Mouse (Mus musculus) megakaryocyte, embryonic 14.5 days (primary cell): ENCODE data around the gene Atn1. TPM values are rescaled to one million over a fixed set of nuclear protein-coding genes. Genes with fewer than 3 reads are reported as not detected.
A peak's percentile ranks its signal among the peaks of the same experiment; 100 is the strongest.

Experiments
- H3K27me3 ChIP-seq: replicated peaks from 2 replicates; pipeline ENCODE3; 2012; ENCODE audit warnings: inconsistent platforms
- H3K36me3 ChIP-seq: replicated peaks from 2 replicates; pipeline ENCODE3; 2012; ENCODE audit warnings: low read length, inconsistent platforms, mixed read lengths
- H3K4me1 ChIP-seq: 2 replicates; pipeline ENCODE4 v1.6.1; 2012; ENCODE audit warnings: inconsistent platforms
- H3K4me3 ChIP-seq: replicated peaks from 2 replicates; pipeline ENCODE3; 2012; ENCODE audit warnings: moderate library complexity, mild to moderate bottlenecking, inconsistent platforms
- H3K9me3 ChIP-seq: 2 replicates; pipeline ENCODE4 v1.6.1; 2012; ENCODE audit warnings: inconsistent platforms
- FLI1 ChIP-seq: IDR thresholded peaks from 2 replicates; pipeline ENCODE4 v1.6.1; 2012; ENCODE audit warnings: low read length, inconsistent platforms, mixed read lengths
- GATA1 ChIP-seq: IDR thresholded peaks from 3 replicates; pipeline ENCODE4 v1.6.1; 2012; ENCODE audit warnings: mixed read lengths, low read length, inconsistent platforms, borderline replicate concordance
- polyA plus RNA-seq: library from polyadenylated mRNA; stranded (reverse); fragments of >175 nt; gene quantifications from 2 replicates; pipeline ENCODE4 v1.2.3, GENCODE M21; 2012; ENCODE audit warnings: low replicate concordance; ENCODE audit not compliant: insufficient read depth

Gene Atn1
- polyA plus RNA-seq, 1 experiment, result 38.5 TPM

GRCm38 (mm10) chr6:124741842-124742241 is 14.5 kb downstream of the Atn1 start:
- Histone ChIP-seq H3K4me3 (peak overlapping the region; percentile 97), H3K9me3 (no peaks in the 10 kb centered on the region), H3K27me3 (no peaks in the 10 kb centered on the region), H3K36me3 (peaks cover 40% of the 10 kb centered on the region), H3K4me1 (peaks cover 84% of the 10 kb centered on the region)
- TF ChIP-seq FLI1, result no peak
- TF ChIP-seq GATA1, result no peak

GRCm38 (mm10) chr6:124740888-124741761 is 15.2 kb downstream of the Atn1 start, which contains the start of gene Grcc10:
Gene Grcc10, minus strand, starts transcription at chr6:124741374.
- Histone ChIP-seq H3K36me3 (peaks cover 36% of the 10 kb centered on the region), H3K27me3 (no peaks in the 10 kb centered on the region), H3K4me1 (peaks cover 78% of the 10 kb centered on the region), H3K4me3 (peak within 1 kb of the TSS; percentile 97), H3K9me3 (no peaks in the 10 kb centered on the region)
- TF ChIP-seq FLI1 (peak; percentile 56; the same call in 1 of the 2 replicates), GATA1 (no peak)

GRCm38 (mm10) chr6:124740211-124740887 is 16.0 kb downstream of the Atn1 start:
- Histone ChIP-seq H3K9me3 (no peaks in the 10 kb centered on the region), H3K4me1 (peaks cover 73% of the 10 kb centered on the region)

GRCm38 (mm10) chr6:124739231-124739796 is 17.0 kb downstream of the Atn1 start:
- Histone ChIP-seq H3K4me1 (peaks cover 67% of the 10 kb centered on the region), H3K36me3 (peaks cover 30% of the 10 kb centered on the region), H3K4me3 (peak overlapping the region; percentile 42), H3K27me3 (no peaks in the 10 kb centered on the region), H3K9me3 (no peaks in the 10 kb centered on the region)
- no peak for TF ChIP-seq FLI1
- TF ChIP-seq GATA1, result no peak

More at GRCm38 (mm10) chr6:124740211-124740887, 16.0 kb downstream of the Atn1 start:
- Histone ChIP-seq H3K4me3 (peak overlapping the region; percentile 97), H3K36me3 (peaks cover 36% of the 10 kb centered on the region), H3K27me3 (no peaks in the 10 kb centered on the region)
- TF ChIP-seq FLI1, result no peak
- TF ChIP-seq GATA1, result no peak

GRCm38 (mm10) chr6:124738511-124739023 is 17.8 kb downstream of the Atn1 start, which contains the start of gene Ptpn6:
Gene Ptpn6, minus strand, starts transcription at chr6:124738714.
- H3K36me3 ChIP-seq, result peaks cover 27% of the 10 kb centered on the region
- no peak for TF ChIP-seq GATA1
- no peak for TF ChIP-seq FLI1
- no peaks in the 10 kb centered on the region for H3K27me3 ChIP-seq
- H3K9me3 ChIP-seq, result no peaks in the 10 kb centered on the region
- H3K4me3 ChIP-seq, result peak within 1 kb of the TSS; percentile 42
- H3K4me1 ChIP-seq, result peaks cover 71% of the 10 kb centered on the region

GRCm38 (mm10) chr6:124737040-124737439 is 19.3 kb downstream of the Atn1 start:
- peaks cover 17% of the 10 kb centered on the region for H3K36me3 ChIP-seq
- H3K27me3 ChIP-seq, result no peaks in the 10 kb centered on the region
- no peak for TF ChIP-seq FLI1
- TF ChIP-seq GATA1, result no peak
- H3K4me1 ChIP-seq, result peaks cover 73% of the 10 kb centered on the region
- H3K4me3 ChIP-seq, result no peak overlapping the region
- no peaks in the 10 kb centered on the region for H3K9me3 ChIP-seq

GRCm38 (mm10) chr6:124734417-124734816 is 21.9 kb downstream of the Atn1 start:
- Histone ChIP-seq H3K27me3 (no peaks in the 10 kb centered on the region), H3K4me1 (peaks cover 81% of the 10 kb centered on the region), H3K36me3 (peaks cover 33% of the 10 kb centered on the region), H3K9me3 (no peaks in the 10 kb centered on the region), H3K4me3 (no peak overlapping the region)
- TF ChIP-seq FLI1, result no peak
- TF ChIP-seq GATA1, result no peak

- Histone ChIP-seq H3K27me3 (no peaks in the 10 kb centered on the region), H3K9me3 (no peaks in the 10 kb centered on the region), H3K4me3 (peak overlapping the region; percentile 90), H3K4me1 (peaks cover 81% of the 10 kb centered on the region), H3K36me3 (peaks cover 35% of the 10 kb centered on the region)
- TF ChIP-seq GATA1 (no peak), FLI1 (no peak)
Observed at GRCm38 (mm10) chr6:124732476-124733370, 23.6 kb downstream of the Atn1 start.

GRCm38 (mm10) chr6:124731038-124731437 is 25.3 kb downstream of the Atn1 start:
- H3K4me3 ChIP-seq, result peak overlapping the region; percentile 90
- no peaks in the 10 kb centered on the region for H3K9me3 ChIP-seq
- no peaks in the 10 kb centered on the region for H3K27me3 ChIP-seq
- TF ChIP-seq FLI1 (no peak), GATA1 (no peak)
- H3K36me3 ChIP-seq, result peaks cover 47% of the 10 kb centered on the region
- H3K4me1 ChIP-seq, result peaks cover 77% of the 10 kb centered on the region
